Mouse (Mus musculus) cerebellum, postnatal 25 days (tissue): Measurements from ENCODE around the gene Lpin2.
A peak's percentile ranks its signal among the peaks of the same experiment; 100 is the strongest.

Source experiments
- DNase-seq, 2 experiments: peaks; one replicate each; pipeline ENCODE4 v3.0.0; 2021; ENCODE audit warnings: mixed read lengths in 2 of 2

Gene Lpin2

GRCm38 (mm10) chr17:71203998-71204808 lies 21.8 kb downstream of the Lpin2 start:
- DNase-seq, result no peak

GRCm38 (mm10) chr17:71204809-71205091 lies 22.4 kb downstream of the Lpin2 start:
- no peak for DNase-seq

- DNase-seq, result no peak
Observed at GRCm38 (mm10) chr17:71206136-71206893, 24.0 kb downstream of the Lpin2 start.

- DNase-seq, result no peak
Observed at GRCm38 (mm10) chr17:71207268-71207667, 24.9 kb downstream of the Lpin2 start.

GRCm38 (mm10) chr17:71208376-71208775 lies 26.0 kb downstream of the Lpin2 start:
- DNase-seq, result no peak

DNA sequence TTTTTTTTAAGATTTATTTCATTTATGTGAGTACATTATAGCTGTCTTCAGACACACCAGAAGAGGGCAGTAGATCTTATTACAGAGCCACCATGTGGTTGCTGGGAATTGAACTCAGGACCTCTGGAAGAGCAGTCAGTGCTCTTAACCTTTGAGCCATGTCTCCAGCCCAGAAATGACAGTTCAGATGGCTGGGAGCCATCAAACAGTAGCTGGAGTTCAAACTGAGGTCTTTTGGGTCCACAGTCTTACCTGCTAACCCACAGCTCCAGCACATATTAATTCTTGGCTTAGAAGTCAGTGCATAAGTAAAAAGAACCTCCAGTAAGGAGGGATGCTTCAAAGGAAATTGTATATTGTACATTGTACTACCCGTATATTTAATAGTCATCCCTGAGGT lies 26.6 kb downstream of the Lpin2 start:
- no peak for DNase-seq

DNA sequence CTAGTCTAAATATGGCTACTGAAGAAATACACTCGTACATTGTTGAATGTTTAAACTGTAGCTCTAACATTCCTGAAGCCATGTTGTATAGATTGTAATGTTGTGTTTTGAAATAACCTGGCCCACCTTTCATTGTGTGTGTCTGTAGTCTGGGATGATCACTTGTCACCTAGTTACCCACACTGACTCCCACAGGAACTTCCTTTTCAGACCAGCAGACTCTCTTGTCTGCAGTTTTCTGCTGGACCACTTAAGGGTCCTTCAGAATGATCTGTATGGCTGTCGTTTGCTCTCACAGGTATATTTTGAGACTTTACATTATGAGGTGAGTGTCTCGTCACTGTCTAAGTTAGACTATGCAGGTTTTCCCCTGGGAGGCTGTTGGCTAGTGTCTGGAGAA lies 27.6 kb downstream of the Lpin2 start:
- DNase-seq, result no peak

DNA sequence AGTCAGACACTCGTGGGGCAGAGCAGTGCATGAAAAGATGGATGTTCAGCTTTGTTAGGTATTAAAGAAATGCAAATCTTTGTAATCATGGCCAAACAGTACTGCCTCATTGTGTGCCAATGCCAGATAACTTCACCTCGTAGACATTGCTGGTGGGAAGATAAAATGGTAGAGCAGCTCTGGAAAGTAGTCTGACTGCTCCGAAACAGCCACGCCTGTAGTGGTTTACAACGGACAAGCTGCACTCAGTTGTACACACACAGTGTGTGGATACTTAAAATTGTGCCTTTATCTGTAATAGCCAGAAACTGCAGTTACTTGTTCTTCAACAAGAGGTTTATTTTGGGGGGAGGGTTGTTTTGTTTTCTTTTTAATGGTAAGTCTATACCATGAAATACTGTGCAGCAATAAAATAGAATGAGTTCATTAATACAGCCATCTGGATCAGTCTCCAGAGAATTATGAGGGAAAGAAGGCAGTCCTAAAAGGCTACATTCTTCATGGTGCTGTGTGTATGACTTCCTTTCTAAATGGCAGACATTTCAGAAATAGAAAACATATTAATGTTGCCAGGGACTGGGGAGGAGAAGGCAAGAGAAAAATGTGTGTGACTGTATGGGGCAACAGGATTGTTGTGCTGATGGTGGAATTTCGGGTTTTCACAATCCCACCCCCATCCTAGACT lies 29.7 kb downstream of the Lpin2 start:
- no peak for DNase-seq

DNA sequence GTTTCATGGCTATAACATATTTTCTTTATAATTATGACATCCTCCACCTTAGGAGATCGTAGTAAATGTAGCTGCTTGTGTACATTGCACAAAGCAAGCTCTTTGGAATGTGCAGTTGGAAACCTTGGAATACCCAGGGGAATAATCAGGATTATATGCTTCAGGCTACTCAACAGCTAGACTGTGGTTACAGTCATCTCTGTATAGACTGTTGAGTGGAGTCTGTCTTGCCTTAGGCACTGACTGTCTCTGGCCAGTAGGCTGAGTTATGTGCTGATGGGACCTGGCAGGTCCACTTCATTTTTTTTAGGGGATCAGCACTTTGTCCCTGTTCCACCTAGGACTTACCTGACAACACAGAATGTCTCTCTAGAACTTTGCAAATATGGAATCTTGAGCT lies 31.3 kb downstream of the Lpin2 start:
- DNase-seq, result no peak

- no peak for DNase-seq
Observed at GRCm38 (mm10) chr17:71214514-71215240, 32.3 kb downstream of the Lpin2 start.

- no peak for DNase-seq
Observed at GRCm38 (mm10) chr17:71215241-71215839, 33.0 kb downstream of the Lpin2 start.

DNA sequence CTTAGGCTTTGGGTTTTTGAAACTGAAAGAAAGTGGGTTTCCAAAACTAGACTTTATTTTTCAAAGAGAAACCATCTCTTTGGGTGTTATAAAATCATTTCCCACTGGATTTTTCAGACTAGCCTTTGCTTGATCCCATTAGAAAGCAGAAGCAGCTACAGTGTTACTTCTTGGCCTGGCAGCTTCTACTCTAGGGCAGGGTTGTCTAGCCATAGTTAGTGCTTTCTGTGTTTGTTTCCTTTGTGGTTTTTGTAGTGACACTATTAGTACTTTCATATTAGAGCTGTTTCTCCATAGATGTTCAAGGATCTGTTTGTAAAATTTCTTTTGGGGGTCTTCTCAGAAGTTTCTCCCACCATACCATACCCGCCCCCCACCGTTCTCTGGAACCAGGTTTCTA lies 33.9 kb downstream of the Lpin2 start:
- no peak for DNase-seq

GRCm38 (mm10) chr17:71217111-71217685 lies 34.8 kb downstream of the Lpin2 start:
- no peak for DNase-seq

DNA sequence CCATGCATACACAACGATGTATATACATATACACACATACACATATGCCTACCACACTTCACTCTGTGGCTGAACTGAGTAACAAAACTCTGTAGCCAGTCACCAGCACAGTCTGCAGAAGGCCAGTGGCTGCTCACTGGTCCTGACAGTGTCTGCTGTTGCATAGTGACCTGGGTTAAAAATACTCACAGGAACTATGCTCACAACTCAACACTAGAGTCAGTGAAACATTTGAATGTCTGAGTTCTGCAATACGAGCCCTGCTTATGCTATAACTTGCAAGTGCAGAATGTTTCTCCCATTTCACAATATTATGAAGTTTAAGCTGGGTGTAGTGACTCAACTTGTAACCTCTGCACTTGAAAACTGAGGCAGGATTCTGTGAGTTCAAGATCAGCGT lies 39.0 kb downstream of the Lpin2 start:
- DNase-seq, result no peak

GRCm38 (mm10) chr17:71223676-71224075 lies 41.3 kb downstream of the Lpin2 start:
- DNase-seq, result no peak

- no peak for DNase-seq
Observed at GRCm38 (mm10) chr17:71224521-71224920, 42.2 kb downstream of the Lpin2 start.

GRCm38 (mm10) chr17:71225091-71225490 lies 42.7 kb downstream of the Lpin2 start:
- DNase-seq, result peak; percentile 22 to 53

- no peak for DNase-seq
Observed at GRCm38 (mm10) chr17:71227128-71227895, 45.0 kb downstream of the Lpin2 start.

DNA sequence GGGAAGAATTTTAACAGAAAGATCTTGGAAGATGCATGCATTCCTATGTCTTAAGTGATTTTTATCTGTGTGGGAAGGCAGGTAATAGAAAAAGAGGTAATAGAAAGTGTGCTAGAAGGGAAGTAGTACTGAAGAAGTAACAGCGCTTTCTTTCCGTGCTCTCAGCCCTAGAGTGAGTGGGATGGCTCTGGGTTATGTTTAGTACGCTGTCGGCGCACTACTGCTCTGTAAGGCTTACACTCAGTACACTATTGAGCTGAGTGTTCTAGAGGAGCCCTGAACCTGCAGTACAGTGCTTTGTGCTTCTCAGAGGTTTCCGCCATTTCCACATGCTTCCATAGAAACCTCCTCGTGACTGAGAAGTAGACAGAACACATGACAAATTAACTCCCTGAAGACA lies 46.3 kb downstream of the Lpin2 start:
- DNase-seq, result no peak

- DNase-seq, result no peak
Observed at GRCm38 (mm10) chr17:71230108-71230709, 47.8 kb downstream of the Lpin2 start.

GRCm38 (mm10) chr17:71231998-71232397 lies 49.6 kb downstream of the Lpin2 start:
- no peak for DNase-seq
